Mouse (Mus musculus) C2C12 (cell line): ENCODE results near the gene Insyn1. TPM values are rescaled to one million over a fixed set of nuclear protein-coding genes. Genes with fewer than 3 reads are reported as not detected.

Source experiments
- H3K27me3 ChIP-seq: one replicate; pipeline ENCODE4 v1.6.1; 2011; ENCODE audit not compliant: control insufficient read depth, insufficient read depth, insufficient read length
- H3K36me3 ChIP-seq: one replicate; pipeline ENCODE4 v1.6.1; 2011; ENCODE audit not compliant: control insufficient read depth, insufficient read depth
- H3K4me3 ChIP-seq: one replicate; pipeline ENCODE4 v1.5.1; 2011; ENCODE audit warnings: mild to moderate bottlenecking, control low read depth; ENCODE audit not compliant: poor library complexity, insufficient read depth, severe bottlenecking
- H3K79me2 ChIP-seq: one replicate; pipeline ENCODE4 v1.6.1; 2011; ENCODE audit not compliant: control insufficient read depth, insufficient read depth
- H3K79me3 ChIP-seq: one replicate; pipeline ENCODE4 v1.6.1; 2011; ENCODE audit warnings: low read depth, control low read depth
- H3ac ChIP-seq: one replicate; pipeline ENCODE3; 2011; ENCODE audit warnings: low read depth; ENCODE audit not compliant: control insufficient read depth, insufficient read length
- CEBPB ChIP-seq: IDR thresholded peaks from one replicate; pipeline ENCODE4 v1.6.1; 2011; ENCODE audit warnings: low read depth, mild to moderate bottlenecking, control low read depth, moderate library complexity
- CTCF ChIP-seq: IDR thresholded peaks from one replicate; pipeline ENCODE4 v1.5.1; 2011; ENCODE audit not compliant: control insufficient read depth, insufficient read depth, insufficient read length
- FOSL1 ChIP-seq: IDR thresholded peaks from one replicate; pipeline ENCODE4 v1.8.0; 2011; ENCODE audit warnings: mild to moderate bottlenecking, low read length; ENCODE audit not compliant: poor library complexity, insufficient read depth, severe bottlenecking
- MAX ChIP-seq: IDR thresholded peaks from one replicate; pipeline ENCODE4 v1.6.1; 2011; ENCODE audit warnings: mild to moderate bottlenecking, control low read depth
- MYOD1 ChIP-seq: IDR thresholded peaks from one replicate; pipeline ENCODE4 v1.6.1; 2011; ENCODE audit warnings: low read depth; ENCODE audit not compliant: control insufficient read depth, insufficient read length
- MYOG ChIP-seq: IDR thresholded peaks from one replicate; pipeline ENCODE4 v1.6.1; 2011; ENCODE audit not compliant: control insufficient read depth, insufficient read length; ENCODE audit errors: extremely low read depth
- USF1 ChIP-seq: IDR thresholded peaks from one replicate; pipeline ENCODE4 v1.6.1; 2011; ENCODE audit warnings: low read depth, mild to moderate bottlenecking, control low read depth, moderate library complexity
- polyA plus RNA-seq: library from polyadenylated mRNA; unstranded; fragments of >200 nt; fragmentation: generic; extraction: Trizol; gene quantifications from one replicate; pipeline ENCODE4 v1.2.1, GENCODE M21; 2012; ENCODE audit warnings: missing spikeins

The Insyn1 gene
- polyA plus RNA-seq, 1 experiment = 23.3 TPM

DNA sequence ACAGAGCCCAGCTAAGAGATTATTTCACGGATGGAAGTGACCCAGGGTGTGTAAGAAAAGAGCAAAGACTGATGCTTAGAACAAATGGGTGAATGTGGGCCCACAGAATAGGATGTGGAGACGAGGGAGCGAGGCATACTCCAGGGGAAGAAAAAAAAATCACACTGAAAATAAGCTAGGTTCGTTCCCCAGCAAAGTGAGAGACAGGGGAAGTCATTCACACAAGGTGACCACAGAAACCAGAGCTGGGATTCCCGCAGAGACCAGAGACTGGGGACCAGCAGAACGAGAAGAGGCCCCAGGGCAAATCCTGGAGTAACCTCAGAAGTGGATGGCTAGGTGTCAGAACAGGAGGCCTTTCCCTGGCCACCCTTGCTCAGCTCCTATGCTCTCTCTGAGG is 57.0 kb downstream of the Insyn1 start:
- TF ChIP-seq MYOD1 (no peak), CTCF (no peak), CEBPB (no peak), MYOG (no peak), FOSL1 (no peak), USF1 (no peak), MAX (no peak)
- H3K4me3 ChIP-seq = no peak overlapping the region
- peaks cover under 1% of the 10 kb centered on the region for H3K36me3 ChIP-seq
- peaks cover 68% of the 10 kb centered on the region for H3K79me2 ChIP-seq
- H3K27me3 ChIP-seq = no peaks in the 10 kb centered on the region
- no peak overlapping the region for H3ac ChIP-seq
- H3K79me3 ChIP-seq = peaks cover 18% of the 10 kb centered on the region

DNA sequence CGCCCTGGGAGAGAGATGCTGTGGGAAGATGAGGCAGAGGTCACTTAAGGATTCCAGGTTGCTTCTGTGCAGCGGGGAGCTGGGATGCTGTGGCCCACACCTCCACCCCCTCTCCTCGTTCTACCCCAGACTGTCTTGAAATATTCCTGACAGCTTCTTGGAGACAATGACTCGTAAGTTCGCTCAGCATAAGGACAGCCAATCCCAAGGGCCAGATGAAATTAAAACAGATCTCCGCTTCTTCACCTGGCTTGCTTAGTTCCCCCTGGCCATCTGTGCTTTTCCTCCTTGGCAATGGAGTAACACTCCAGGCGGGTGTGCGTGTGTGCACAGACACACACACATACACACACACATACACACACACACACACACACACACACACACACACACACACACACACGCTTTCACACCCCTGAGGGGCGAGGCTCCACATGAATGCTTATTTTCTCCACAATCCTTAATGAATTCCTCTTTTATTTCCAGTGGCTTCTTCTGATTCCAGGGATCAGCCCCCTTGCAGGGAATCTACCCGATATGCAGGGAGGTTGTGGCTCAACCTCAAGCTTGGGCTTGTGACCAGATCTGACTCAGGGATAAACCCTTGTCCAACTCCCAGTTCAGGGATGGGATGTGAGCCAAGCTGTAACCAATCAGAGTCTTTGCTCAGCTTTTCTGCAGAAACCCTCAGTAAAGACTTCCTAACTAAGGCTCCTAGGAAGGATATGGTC is 58.4 kb downstream of the Insyn1 start:
- TF ChIP-seq CTCF (no peak), USF1 (peak; percentile 57), MYOD1 (no peak), MYOG (no peak), CEBPB (no peak), FOSL1 (no peak)
- peaks cover 69% of the 10 kb centered on the region for H3K79me2 ChIP-seq
- no peak overlapping the region for H3ac ChIP-seq
- H3K4me3 ChIP-seq = no peak overlapping the region
- peaks cover 4% of the 10 kb centered on the region for H3K36me3 ChIP-seq
- no peaks in the 10 kb centered on the region for H3K27me3 ChIP-seq
- H3K79me3 ChIP-seq = peaks cover 27% of the 10 kb centered on the region

DNA sequence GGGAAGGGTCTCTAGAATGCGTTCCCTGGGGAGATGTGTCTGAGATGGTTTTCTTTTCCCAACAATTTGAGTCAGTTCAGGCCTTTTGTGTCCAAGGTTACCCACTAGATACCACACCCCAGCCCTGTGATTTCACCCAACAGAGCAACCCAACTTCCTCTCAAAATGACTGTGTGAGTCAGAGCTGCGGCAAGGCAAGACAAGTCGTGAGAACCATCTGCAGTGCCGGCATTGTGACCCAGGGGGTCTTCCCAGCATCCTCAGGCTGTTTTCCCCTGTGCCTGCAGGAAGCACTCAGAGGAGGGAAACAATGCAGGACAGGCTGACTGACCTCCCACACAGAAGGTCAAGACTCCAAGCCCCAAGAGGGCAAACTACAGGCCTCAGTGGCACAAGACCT is 60.5 kb downstream of the Insyn1 start:
- Histone ChIP-seq H3K36me3 (peaks cover 4% of the 10 kb centered on the region), H3K79me2 (peaks cover 84% of the 10 kb centered on the region), H3K79me3 (peaks cover 40% of the 10 kb centered on the region), H3K27me3 (no peaks in the 10 kb centered on the region), H3ac (no peak overlapping the region), H3K4me3 (no peak overlapping the region)
- TF ChIP-seq MYOD1 = peak; percentile 11
- TF ChIP-seq FOSL1 = no peak
- peak; percentile 40 for TF ChIP-seq MAX

Other genes with a start within 250 kb of the Insyn1 start
- 24.3 TPM for gene Pml, start 238.8 kb upstream of the Insyn1 start, polyA plus RNA-seq
- 13.4 TPM for gene Stoml1, start 235.4 kb upstream of the Insyn1 start, polyA plus RNA-seq
- gene Loxl1, start 175.4 kb upstream of the Insyn1 start, polyA plus RNA-seq = 5.1 TPM
- not detected for gene Tbc1d21, start 118.1 kb upstream of the Insyn1 start, polyA plus RNA-seq
- 28.8 TPM for gene Cd276, start 66.8 kb downstream of the Insyn1 start, polyA plus RNA-seq
- 262 TPM for gene Nptn, start 93.6 kb downstream of the Insyn1 start, polyA plus RNA-seq